Mouse (Mus musculus): ENCODE data around the gene Ifitm5.

GRCm38 (mm10) chr7:140954733-140955071 is 4.6 kb upstream of the Ifitm5 start:
- TF ChIP-seq CTCF (IDR thresholded peaks at IDR 0.05; ENCODE audit: extremely low read depth, insufficient read depth, insufficient read length, insufficient replicate concordance) (no peak), POLR2A (IDR thresholded peaks at IDR 0.05; ENCODE audit: low read depth, low read length) (no peak)
